Mouse (Mus musculus) C2C12 (cell line): ENCODE data around the gene Rpusd3.

Source experiments
- CEBPB ChIP-seq: IDR thresholded peaks from one replicate; pipeline ENCODE4 v1.6.1; 2011; ENCODE audit warnings: low read depth, mild to moderate bottlenecking, control low read depth, moderate library complexity
- CTCF ChIP-seq: IDR thresholded peaks from one replicate; pipeline ENCODE4 v1.5.1; 2011; ENCODE audit not compliant: control insufficient read depth, insufficient read depth, insufficient read length
- MAX ChIP-seq: IDR thresholded peaks from one replicate; pipeline ENCODE4 v1.6.1; 2011; ENCODE audit warnings: mild to moderate bottlenecking, control low read depth
- MYOD1 ChIP-seq: IDR thresholded peaks from one replicate; pipeline ENCODE4 v1.6.1; 2011; ENCODE audit warnings: low read depth; ENCODE audit not compliant: control insufficient read depth, insufficient read length

DNA sequence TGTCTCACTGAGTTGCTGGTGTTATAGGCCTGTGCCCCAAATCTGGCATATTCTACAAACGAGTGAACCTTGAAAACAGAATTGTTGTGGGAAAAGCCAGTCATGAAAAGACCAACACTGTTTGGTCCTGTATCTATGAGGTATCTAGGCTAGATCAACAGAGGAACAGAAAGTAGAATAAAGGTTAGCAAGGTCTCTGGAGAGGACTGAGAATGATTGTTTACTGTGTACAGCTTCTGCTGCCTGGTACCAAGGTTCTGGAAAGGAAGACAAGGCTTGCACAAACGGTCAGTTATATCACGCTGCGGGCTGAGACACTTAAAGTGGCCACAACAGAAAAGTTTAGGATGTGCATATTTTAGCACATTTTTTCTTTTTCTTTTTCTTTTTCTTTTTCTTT lies 7.6 kb upstream of the Rpusd3 start:
- TF ChIP-seq CTCF = no peak
- TF ChIP-seq MYOD1 = no peak
- TF ChIP-seq MAX = no peak
- no peak for TF ChIP-seq CEBPB
